17 mouse cellular contexts compared by ENCODE assay signal in the genomic region with DNA sequence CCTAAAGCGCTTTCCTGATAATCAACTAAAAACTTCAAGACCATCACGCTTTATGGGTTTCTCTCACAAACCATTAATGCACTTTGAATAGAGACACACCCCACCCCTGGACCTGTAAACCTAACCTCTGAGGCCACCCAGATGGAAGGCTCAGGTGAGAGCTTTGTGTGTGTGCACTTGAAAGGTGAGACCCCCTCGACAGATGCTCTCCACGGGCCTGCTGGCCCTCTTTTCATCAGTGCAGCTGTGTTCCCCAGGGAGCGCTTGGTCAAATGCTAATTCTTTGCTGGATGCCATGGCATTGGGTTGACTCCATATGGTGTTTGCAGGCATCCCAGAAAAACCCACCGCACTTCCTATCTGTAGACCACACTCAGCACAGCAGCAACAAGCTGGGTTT.
"Had no signal": no experiment of that assay in that cellular context is flagged by ENCODE, and none has a peak within 500 bp of the region (broad histone marks: within the 10 kb centered on the region; RNA-seq: fewer than 3 reads in every experiment).

No protein-coding gene starts in this region.

- H3K4me3 ChIP-seq: intestine, embryonic 15.5 days; kidney, embryonic 15.5 days; left cerebral cortex, adult 2 months; liver, embryonic 13.5 days; megakaryocyte, embryonic 14.5 days had no signal

- H3K36me3 ChIP-seq: intestine, embryonic 15.5 days; kidney, embryonic 15.5 days; liver, embryonic 13.5 days had no signal

- H3K27ac ChIP-seq: intestine, embryonic 15.5 days; kidney, embryonic 15.5 days; left cerebral cortex, adult 2 months; liver, embryonic 13.5 days; stomach, postnatal 0 days had no signal

- DNase-seq: kidney, adult 11 months; kidney, adult 8-10 months; kidney, postnatal 10 days; kidney, postnatal 36 days; layer of hippocampus, postnatal 36 days; liver, embryonic 13.5 days; lung, embryonic 14.5 days; midbrain, embryonic 14.5 days; right cerebral cortex, adult 18-20 months; right cerebral cortex, postnatal 14 days; right cerebral cortex, postnatal 4 days; thymus, postnatal 25 days had no signal

- H3K27me3 ChIP-seq: intestine, embryonic 15.5 days; kidney, embryonic 15.5 days; liver, embryonic 13.5 days had no signal

- H3K9me3 ChIP-seq: intestine, embryonic 15.5 days; kidney, embryonic 15.5 days; liver, embryonic 13.5 days had no signal
